Mouse (Mus musculus): ENCODE measurements around the gene Slc12a7. TPM values are rescaled to one million over a fixed set of nuclear protein-coding genes. Genes with fewer than 3 reads are reported as not detected.

Slc12a7 gene
- polyA plus RNA-seq (2016; fragmentation: Nextera tagmentation; extraction: Ambion mirVana), result 40.1 and 40.6 TPM in 2 replicates

DNA sequence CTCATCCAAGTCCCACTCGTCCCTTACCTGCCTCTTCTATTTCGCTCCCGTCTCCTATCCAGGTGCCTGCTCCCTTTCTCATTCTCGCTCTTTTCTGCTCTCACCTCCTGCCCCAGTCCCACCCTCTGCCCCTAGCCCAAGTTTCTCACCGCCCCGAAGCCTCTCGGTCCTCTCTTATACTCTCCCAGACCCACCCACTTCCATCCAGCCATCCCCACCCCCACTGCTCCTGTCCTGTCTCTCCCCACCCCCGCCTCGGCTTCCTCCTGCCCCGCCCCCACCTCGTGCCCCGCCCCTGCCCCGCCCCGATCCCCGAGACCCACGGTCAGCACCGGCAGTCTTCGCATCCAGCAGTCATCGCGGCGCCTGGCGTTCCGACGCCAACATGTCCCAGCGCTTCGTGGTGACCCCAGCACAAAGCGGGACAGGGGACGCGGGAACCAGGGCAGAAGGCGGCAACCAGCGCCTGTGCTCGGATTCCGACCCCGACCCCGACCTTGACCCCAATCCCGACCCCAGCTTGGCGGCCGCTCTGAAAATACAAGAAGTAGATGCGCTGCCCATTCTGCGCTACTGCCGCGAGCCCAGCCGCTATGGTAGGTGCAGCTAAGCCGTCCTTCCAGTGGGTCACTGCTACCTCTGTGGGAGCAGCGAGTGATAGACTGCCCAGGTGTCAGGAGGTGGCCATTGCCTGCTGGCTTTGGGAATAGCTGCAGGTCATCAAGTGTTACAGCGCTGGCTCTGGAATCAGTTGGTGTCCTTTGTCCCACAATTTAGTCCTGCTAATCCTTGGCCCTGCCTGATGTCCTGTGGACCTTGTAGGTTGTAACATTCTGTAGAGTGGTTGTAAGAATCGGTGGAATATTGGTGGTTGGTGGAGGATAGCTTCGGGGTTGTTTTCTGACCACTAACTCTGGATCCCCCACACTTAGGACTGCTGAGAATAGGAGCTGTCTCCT, at the start of gene Slc12a7:
Gene Slc12a7, plus strand, starts transcription at position 353 of the 959 bp plus-strand sequence.
- Histone ChIP-seq H3K27ac (no peak within 1 kb of the TSS), H3K36me3 (no peaks in the 10 kb centered on the region), H3K9me3 (no peaks in the 10 kb centered on the region), H3K4me2 (replicated peaks) (peak within 1 kb of the TSS; percentile 84), H3K4me1 (0 out of 2 replicates have a peak, but pooled peaks cover 5% of the 10 kb centered on the region), H3K4me3 (peak within 1 kb of the TSS; percentile 36), H3K9ac (peak within 1 kb of the TSS; percentile 42), H3K27me3 (peaks cover 21% of the 10 kb centered on the region)
- 3% methylated on average over 48 of the region's 48 CpGs for WGBS
- ATAC-seq (ENCODE audit: insufficient number of reproducible peaks, insufficient read depth, low FRiP score, low TSS enrichment), result 0 out of 2 replicates have a peak, but pooled peaks have one; percentile 16

DNA sequence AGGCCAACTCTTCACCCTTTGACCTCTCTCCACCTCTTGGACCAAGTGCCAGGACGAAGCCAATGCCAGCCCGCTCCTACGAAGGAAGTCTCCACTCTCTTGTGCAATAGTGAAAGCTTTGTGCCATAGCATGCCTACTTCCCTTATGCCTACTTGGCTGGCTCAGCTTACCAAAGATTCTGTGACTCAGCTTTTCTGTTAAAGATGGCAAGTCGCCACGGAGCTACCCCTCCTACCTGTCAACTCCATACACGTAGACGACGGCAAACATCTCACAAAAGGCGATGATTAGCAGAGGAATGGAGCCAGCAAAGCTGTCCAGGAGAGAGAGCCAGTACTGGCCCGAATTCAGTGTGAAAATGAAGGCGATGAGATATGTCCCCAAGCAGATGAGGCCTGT, 49.2 kb upstream of the Slc12a7 start:
- H3K27me3 ChIP-seq, result no peaks in the 10 kb centered on the region
- H3K9ac ChIP-seq, result no peak overlapping the region
- no peaks in the 10 kb centered on the region for H3K9me3 ChIP-seq
- no peak for ATAC-seq (ENCODE audit: insufficient number of reproducible peaks, insufficient read depth, low FRiP score, low TSS enrichment)
- no peak overlapping the region for H3K4me3 ChIP-seq
- H3K4me2 ChIP-seq (replicated peaks), result no peak overlapping the region
- 86% methylated on average over 11 of the region's 11 CpGs for WGBS
- H3K36me3 ChIP-seq, result no peaks in the 10 kb centered on the region
- no peak overlapping the region for H3K27ac ChIP-seq
- no peaks in the 10 kb centered on the region for H3K4me1 ChIP-seq

DNA sequence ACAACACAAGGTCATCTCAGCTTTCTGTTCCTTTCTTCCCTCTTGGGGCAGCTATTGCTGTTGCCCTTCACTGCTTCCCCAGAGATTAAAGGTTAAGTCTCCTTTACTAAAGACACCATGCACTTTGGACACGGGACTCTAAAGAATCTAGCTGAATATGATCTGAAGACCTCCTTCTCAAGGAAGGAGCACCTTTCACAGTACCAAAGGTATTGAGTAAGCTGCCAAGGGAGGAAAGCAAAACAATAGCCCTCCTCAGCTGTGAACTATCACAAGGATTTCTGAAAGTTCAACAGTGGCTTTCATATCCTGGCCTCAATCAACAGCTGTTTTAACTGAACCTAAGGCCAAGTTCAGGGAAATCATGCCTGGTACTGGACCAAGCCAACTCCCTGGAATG, 48.5 kb upstream of the Slc12a7 start:
- ATAC-seq (ENCODE audit: insufficient number of reproducible peaks, insufficient read depth, low FRiP score, low TSS enrichment), result no peak
- Histone ChIP-seq H3K36me3 (no peaks in the 10 kb centered on the region), H3K4me1 (no peaks in the 10 kb centered on the region), H3K4me2 (replicated peaks) (no peak overlapping the region), H3K27me3 (no peaks in the 10 kb centered on the region), H3K9ac (no peak overlapping the region), H3K9me3 (no peaks in the 10 kb centered on the region), H3K27ac (no peak overlapping the region), H3K4me3 (no peak overlapping the region)
- WGBS, result 80% methylated on average over 1 of the region's 1 CpGs

DNA sequence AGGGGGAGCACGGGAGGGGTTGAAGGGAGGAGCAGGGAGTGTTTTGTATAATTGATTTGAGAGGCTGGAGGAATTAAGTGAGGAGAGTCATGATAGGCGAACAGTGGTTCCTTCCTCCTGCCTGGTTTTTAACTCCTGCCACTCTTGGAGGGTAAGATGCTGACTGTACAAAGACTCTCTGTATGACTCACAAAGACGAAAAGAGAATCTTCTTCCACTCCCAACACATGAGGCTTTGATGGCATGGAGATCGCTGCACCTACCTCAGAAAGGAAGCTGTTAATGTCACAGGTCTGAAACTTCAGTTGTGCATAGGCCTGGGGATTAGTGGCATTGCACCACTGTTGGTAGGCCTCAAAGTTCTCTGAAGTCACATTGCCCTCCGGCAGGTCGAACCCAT, 47.4 kb upstream of the Slc12a7 start:
- H3K27me3 ChIP-seq, result no peaks in the 10 kb centered on the region
- no peaks in the 10 kb centered on the region for H3K36me3 ChIP-seq
- no peak overlapping the region for H3K9ac ChIP-seq
- H3K27ac ChIP-seq, result no peak overlapping the region
- no peak for ATAC-seq (ENCODE audit: insufficient number of reproducible peaks, insufficient read depth, low FRiP score, low TSS enrichment)
- H3K4me1 ChIP-seq, result no peaks in the 10 kb centered on the region
- no peak overlapping the region for H3K4me3 ChIP-seq
- WGBS, result 79% methylated on average over 6 of the region's 6 CpGs
- no peaks in the 10 kb centered on the region for H3K9me3 ChIP-seq
- H3K4me2 ChIP-seq (replicated peaks), result no peak overlapping the region

DNA sequence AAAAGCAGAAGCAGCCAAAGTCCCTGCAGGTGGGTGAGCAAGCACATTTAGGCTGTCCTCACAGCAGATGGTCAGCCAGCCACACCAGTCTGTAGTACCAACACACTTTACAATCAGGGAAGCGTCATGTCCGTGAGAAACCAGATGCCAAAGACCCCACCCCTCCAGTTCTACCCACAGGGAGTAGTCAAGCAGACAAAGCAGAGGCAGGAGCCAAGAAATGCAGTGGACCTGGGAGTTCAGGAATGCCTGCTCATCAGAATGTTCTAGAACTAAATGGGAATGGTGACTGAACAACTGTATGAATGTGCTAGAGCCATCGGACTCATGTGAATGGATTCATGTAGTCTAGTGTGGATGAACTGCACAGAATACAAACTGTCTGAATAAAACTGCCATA, 45.3 kb upstream of the Slc12a7 start:
- H3K27me3 ChIP-seq, result no peaks in the 10 kb centered on the region
- H3K36me3 ChIP-seq, result no peaks in the 10 kb centered on the region
- 68% methylated on average over 3 of the region's 3 CpGs for WGBS
- H3K4me1 ChIP-seq, result no peaks in the 10 kb centered on the region
- no peak overlapping the region for H3K4me3 ChIP-seq
- H3K9ac ChIP-seq, result no peak overlapping the region
- no peak for ATAC-seq (ENCODE audit: insufficient number of reproducible peaks, insufficient read depth, low FRiP score, low TSS enrichment)
- H3K9me3 ChIP-seq, result no peaks in the 10 kb centered on the region
- H3K27ac ChIP-seq, result no peak overlapping the region
- H3K4me2 ChIP-seq (replicated peaks), result no peak overlapping the region

DNA sequence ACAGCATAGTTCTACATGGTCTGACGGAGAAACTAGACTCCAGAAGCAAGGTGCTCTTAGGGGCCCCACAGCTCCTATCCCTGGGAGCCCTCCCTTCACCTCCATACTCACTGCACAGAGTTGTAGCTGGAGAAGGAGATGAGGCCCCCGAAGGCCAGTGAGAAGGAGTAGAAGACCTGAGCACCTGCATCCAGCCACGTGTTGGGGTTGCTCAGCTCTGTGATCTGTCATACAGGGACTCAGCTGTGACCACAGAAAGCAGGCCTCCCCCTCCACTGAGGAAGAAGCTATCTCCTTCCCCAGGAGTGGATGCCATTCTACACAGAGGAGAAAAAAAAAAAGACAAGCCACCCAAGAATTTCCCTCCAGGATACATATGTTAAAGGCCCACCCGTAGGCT, 44.0 kb upstream of the Slc12a7 start:
- Histone ChIP-seq H3K27ac (no peak overlapping the region), H3K4me1 (no peaks in the 10 kb centered on the region), H3K9ac (no peak overlapping the region), H3K27me3 (no peaks in the 10 kb centered on the region), H3K36me3 (no peaks in the 10 kb centered on the region), H3K9me3 (no peaks in the 10 kb centered on the region), H3K4me3 (no peak overlapping the region), H3K4me2 (replicated peaks) (no peak overlapping the region)
- no peak for ATAC-seq (ENCODE audit: insufficient number of reproducible peaks, insufficient read depth, low FRiP score, low TSS enrichment)
- WGBS, result 83% methylated on average over 4 of the region's 4 CpGs

DNA sequence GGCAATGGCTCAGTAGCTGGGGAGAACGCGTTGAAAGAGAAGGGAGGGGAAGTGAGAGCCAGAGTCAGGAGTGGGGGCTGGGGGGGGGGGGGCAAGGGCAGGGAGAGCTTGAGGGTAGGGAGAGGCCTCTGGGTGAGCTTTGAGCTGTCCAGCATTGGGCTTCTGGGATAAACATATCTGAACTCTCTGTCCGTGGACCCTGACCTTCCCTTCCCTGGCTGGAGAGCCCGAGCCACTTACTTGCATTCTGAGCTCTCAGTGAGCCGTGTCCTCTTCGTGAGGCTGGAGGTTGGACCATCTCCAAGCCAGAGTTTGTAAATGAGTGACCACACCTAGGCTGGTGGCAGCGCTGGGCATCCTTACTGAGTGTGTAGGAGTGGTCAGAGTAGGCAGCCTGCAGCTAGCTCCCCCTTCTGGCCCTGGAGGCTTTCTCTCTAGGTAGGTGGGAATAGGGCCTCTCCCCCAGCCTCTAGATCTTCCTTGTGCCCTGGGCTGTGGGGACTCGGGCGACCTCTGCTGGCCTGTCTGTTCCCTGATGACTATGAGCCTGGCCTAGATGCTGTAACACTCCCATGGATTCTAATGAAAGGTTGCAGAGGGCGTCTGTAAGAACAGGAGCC, 40.5 kb upstream of the Slc12a7 start:
- Histone ChIP-seq H3K4me3 (no peak overlapping the region), H3K36me3 (no peaks in the 10 kb centered on the region), H3K27me3 (no peaks in the 10 kb centered on the region), H3K9ac (no peak overlapping the region), H3K27ac (no peak overlapping the region), H3K4me2 (replicated peaks) (no peak overlapping the region), H3K9me3 (no peaks in the 10 kb centered on the region), H3K4me1 (no peaks in the 10 kb centered on the region)
- peak; percentile 72; the same call in 1 of the 2 replicates for ATAC-seq (ENCODE audit: insufficient number of reproducible peaks, insufficient read depth, low FRiP score, low TSS enrichment)
- 32% methylated on average over 10 of the region's 10 CpGs for WGBS

DNA sequence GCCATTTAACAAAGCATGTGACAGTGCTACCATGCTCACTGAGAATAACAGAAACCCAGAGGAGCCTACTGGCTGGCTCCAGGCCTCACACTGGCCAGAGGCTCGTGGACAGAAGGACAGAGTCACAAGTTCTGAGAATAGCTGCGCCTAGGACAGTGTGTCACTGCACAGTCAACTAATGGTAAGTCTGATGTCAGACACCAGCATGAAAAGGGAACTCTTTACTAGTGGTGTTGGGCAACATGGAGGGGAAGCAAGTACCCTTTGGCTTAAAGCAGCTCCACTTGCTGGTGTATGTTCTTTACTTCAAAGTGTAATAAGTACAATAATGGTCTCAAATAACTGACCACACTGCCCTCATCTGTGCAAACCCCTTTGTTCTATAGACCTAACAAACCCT, 39.6 kb upstream of the Slc12a7 start:
- Histone ChIP-seq H3K4me1 (no peaks in the 10 kb centered on the region), H3K4me3 (no peak overlapping the region), H3K36me3 (no peaks in the 10 kb centered on the region), H3K27ac (no peak overlapping the region), H3K9me3 (no peaks in the 10 kb centered on the region), H3K27me3 (no peaks in the 10 kb centered on the region), H3K9ac (no peak overlapping the region), H3K4me2 (replicated peaks) (no peak overlapping the region)
- 57% methylated on average over 2 of the region's 2 CpGs for WGBS
- no peak for ATAC-seq (ENCODE audit: insufficient number of reproducible peaks, insufficient read depth, low FRiP score, low TSS enrichment)

DNA sequence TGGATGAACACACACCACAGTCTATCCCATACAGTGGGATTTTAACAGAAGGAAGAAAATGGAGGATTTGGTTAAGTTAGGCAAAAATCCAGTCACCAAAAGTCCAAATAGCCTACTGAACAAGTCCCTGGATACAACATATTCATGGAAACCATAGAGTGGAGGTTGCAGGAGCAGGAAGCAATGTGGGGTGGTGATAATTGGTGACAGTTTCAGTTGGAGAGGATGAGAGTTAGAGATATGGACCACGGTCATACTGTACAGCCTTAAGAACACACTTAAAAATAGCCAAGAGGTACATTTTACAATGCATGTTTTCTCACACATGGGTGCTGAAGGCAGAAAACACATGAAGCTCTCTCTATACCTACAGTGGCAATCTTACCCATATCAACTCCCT, 37.9 kb upstream of the Slc12a7 start:
- no peaks in the 10 kb centered on the region for H3K27me3 ChIP-seq
- H3K9ac ChIP-seq, result no peak overlapping the region
- H3K4me1 ChIP-seq, result no peaks in the 10 kb centered on the region
- no peaks in the 10 kb centered on the region for H3K36me3 ChIP-seq
- ATAC-seq (ENCODE audit: insufficient number of reproducible peaks, insufficient read depth, low FRiP score, low TSS enrichment), result no peak
- H3K9me3 ChIP-seq, result no peaks in the 10 kb centered on the region
- no peak overlapping the region for H3K4me3 ChIP-seq
- WGBS, result 90% methylated on average over 1 of the region's 1 CpGs
- H3K4me2 ChIP-seq (replicated peaks), result no peak overlapping the region
- no peak overlapping the region for H3K27ac ChIP-seq

DNA sequence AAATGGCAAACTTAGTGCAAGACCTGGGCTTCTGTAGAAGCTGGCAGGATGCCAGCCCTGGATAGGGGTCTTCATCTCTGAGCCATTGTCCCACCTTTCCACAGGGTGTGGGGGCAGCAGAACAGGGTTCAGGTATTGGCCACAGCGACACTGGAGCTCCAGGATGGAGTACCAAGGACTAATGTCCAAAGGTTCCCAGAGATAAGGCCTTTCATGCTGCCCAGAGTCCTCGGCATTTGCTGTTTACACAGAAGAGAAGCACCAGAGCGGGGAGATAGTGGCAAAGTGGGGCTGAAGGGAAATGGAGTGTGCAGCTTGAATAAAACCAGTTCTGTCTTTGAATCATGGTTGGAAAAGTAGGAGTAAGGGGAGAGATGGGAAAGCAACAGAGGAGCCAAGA, 36.4 kb upstream of the Slc12a7 start:
- Histone ChIP-seq H3K36me3 (no peaks in the 10 kb centered on the region), H3K4me2 (replicated peaks) (no peak overlapping the region), H3K4me3 (no peak overlapping the region), H3K9ac (no peak overlapping the region), H3K4me1 (no peaks in the 10 kb centered on the region), H3K27me3 (no peaks in the 10 kb centered on the region), H3K27ac (no peak overlapping the region), H3K9me3 (no peaks in the 10 kb centered on the region)
- ATAC-seq (ENCODE audit: insufficient number of reproducible peaks, insufficient read depth, low FRiP score, low TSS enrichment), result no peak
- WGBS, result 77% methylated on average over 3 of the region's 3 CpGs

GRCm38 (mm10) chr13:73699714-73700113, 33.2 kb upstream of the Slc12a7 start:
- H3K4me3 ChIP-seq, result no peak overlapping the region
- no peaks in the 10 kb centered on the region for H3K4me1 ChIP-seq
- H3K27ac ChIP-seq, result no peak overlapping the region
- no peaks in the 10 kb centered on the region for H3K27me3 ChIP-seq
- H3K9ac ChIP-seq, result no peak overlapping the region
- H3K9me3 ChIP-seq, result no peaks in the 10 kb centered on the region
- ATAC-seq (ENCODE audit: insufficient number of reproducible peaks, insufficient read depth, low FRiP score, low TSS enrichment), result no peak
- H3K36me3 ChIP-seq, result no peaks in the 10 kb centered on the region
- H3K4me2 ChIP-seq (replicated peaks), result no peak overlapping the region
- WGBS, result 89% methylated on average over 6 of the region's 6 CpGs

DNA sequence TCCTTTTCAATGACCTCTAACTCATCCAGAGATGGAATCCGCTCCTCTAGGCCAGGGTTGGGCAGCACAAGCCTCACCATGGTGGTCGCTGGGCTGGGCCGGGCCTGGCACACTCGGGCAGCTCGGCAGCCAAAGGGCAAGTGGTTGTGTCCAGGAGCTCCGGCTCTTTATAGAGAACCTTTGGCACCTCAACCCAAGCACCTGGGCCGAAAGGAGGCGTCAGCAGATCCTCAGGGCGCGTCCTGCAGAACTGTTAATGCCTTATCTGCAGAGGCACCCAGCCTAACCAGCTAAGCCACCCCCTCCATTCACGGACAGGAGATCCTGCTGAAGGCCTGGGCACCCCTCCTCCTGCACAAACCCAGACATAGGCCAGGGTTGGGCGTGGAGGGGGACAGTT, 32.3 kb upstream of the Slc12a7 start:
- WGBS, result 83% methylated on average over 12 of the region's 12 CpGs
- no peak for ATAC-seq (ENCODE audit: insufficient number of reproducible peaks, insufficient read depth, low FRiP score, low TSS enrichment)
- H3K9me3 ChIP-seq, result no peaks in the 10 kb centered on the region

More for the DNA sequence above, 32.3 kb upstream of the Slc12a7 start:
- Histone ChIP-seq H3K27ac (no peak overlapping the region), H3K4me3 (no peak overlapping the region), H3K4me1 (no peaks in the 10 kb centered on the region), H3K4me2 (replicated peaks) (no peak overlapping the region), H3K27me3 (no peaks in the 10 kb centered on the region), H3K36me3 (no peaks in the 10 kb centered on the region), H3K9ac (no peak overlapping the region)
